9 mouse cellular contexts compared by ENCODE assay signal in genomic region chr11:59176921-59177320, GRCm38 (mm10). TPM values are rescaled to one million over a fixed set of nuclear protein-coding genes. Genes with fewer than 3 reads are reported as not detected.
DNase-seq lines count a peak whose midpoint lies in the region; ATAC-seq and TF ChIP-seq lines count a peak whose summit lies in the region.
"Had no signal": no experiment of that assay in that cellular context is flagged by ENCODE, and none has a peak within 500 bp of the region (broad histone marks: within the 10 kb centered on the region; RNA-seq: fewer than 3 reads in every experiment).

No protein-coding gene starts in this region.

- TF ChIP-seq POLR2A in testis, adult 2 months (IDR thresholded peaks at IDR 0.05; ENCODE audit: control insufficient read depth, low read depth, low read length), result no peak

- H3K4me1 ChIP-seq in forebrain, embryonic 10.5 days, result peaks cover 9% of the 10 kb centered on the region
- H3K4me1 ChIP-seq in forebrain, postnatal 0 days (ENCODE audit: insufficient read depth), result no peaks in the 10 kb centered on the region
- H3K4me1 ChIP-seq in kidney, embryonic 14.5 days (ENCODE audit: control insufficient read depth, insufficient read depth, low read length), result 0 out of 2 replicates have a peak, but pooled peaks cover 3% of the 10 kb centered on the region
- peaks cover 7% of the 10 kb centered on the region for H3K4me1 ChIP-seq in testis, adult 2 months (ENCODE audit: control insufficient read depth, insufficient read depth, low read length)

- H3K4me2 ChIP-seq in forebrain, postnatal 0 days (ENCODE audit: low read depth), result no peak overlapping the region
- H3K4me2 ChIP-seq in kidney, embryonic 14.5 days (replicated peaks; ENCODE audit: low read depth, low read length), result peak overlapping the region; percentile 36

- no peaks in the 10 kb centered on the region for H3K36me3 ChIP-seq in forebrain, embryonic 10.5 days (replicated peaks)
- no peaks in the 10 kb centered on the region for H3K36me3 ChIP-seq in forebrain, postnatal 0 days (ENCODE audit: insufficient read depth)
- no peaks in the 10 kb centered on the region for H3K36me3 ChIP-seq in kidney, embryonic 14.5 days (ENCODE audit: control insufficient read depth, insufficient read depth, low read length)
- no peaks in the 10 kb centered on the region for H3K36me3 ChIP-seq in testis, adult 2 months (ENCODE audit: control insufficient read depth, insufficient read depth, low read length)

- peaks cover 78% of the 10 kb centered on the region for H3K27me3 ChIP-seq in forebrain, embryonic 10.5 days (ENCODE audit: poor library complexity, severe bottlenecking)
- peaks cover 45% of the 10 kb centered on the region for H3K27me3 ChIP-seq in forebrain, postnatal 0 days (ENCODE audit: insufficient read depth, low read length)
- peaks cover 51% of the 10 kb centered on the region for H3K27me3 ChIP-seq in kidney, embryonic 14.5 days (ENCODE audit: control insufficient read depth, insufficient read depth, low read length)
- no peaks in the 10 kb centered on the region for H3K27me3 ChIP-seq in testis, adult 2 months (ENCODE audit: control insufficient read depth, insufficient read depth, low read length)

- ATAC-seq in forebrain, postnatal 0 days, result no peak
- no peak for ATAC-seq in kidney, embryonic 14.5 days (ENCODE audit: low FRiP score, low TSS enrichment)
- ATAC-seq in CD4-positive, CD25-positive, alpha-beta regulatory T cell, adult 4 months, result no peak

- H3K4me3 ChIP-seq in forebrain, embryonic 10.5 days, result peak overlapping the region; percentile 24; the same call in 1 of the 2 replicates
- no peak overlapping the region for H3K4me3 ChIP-seq in forebrain, postnatal 0 days (ENCODE audit: low read depth, low read length)
- H3K4me3 ChIP-seq in kidney, embryonic 14.5 days (ENCODE audit: low read length), result peak overlapping the region; percentile 27
- peak overlapping the region; percentile 25 for H3K4me3 ChIP-seq in testis, adult 2 months (ENCODE audit: control insufficient read depth, low read depth, low read length)

- no peak overlapping the region for H3K27ac ChIP-seq in forebrain, embryonic 10.5 days
- no peak overlapping the region for H3K27ac ChIP-seq in forebrain, postnatal 0 days (ENCODE audit: low read depth, low read length)
- H3K27ac ChIP-seq in kidney, embryonic 14.5 days (ENCODE audit: low read depth, low read length), result no peak overlapping the region
- H3K27ac ChIP-seq in testis, adult 2 months (ENCODE audit: control insufficient read depth, insufficient read depth, low read depth, low read length), result no peak overlapping the region

- no peak for DNase-seq in forebrain, embryonic 10.5 days (ENCODE audit: extremely low spot score, low spot score)
- DNase-seq in forebrain, postnatal 0 days, result no peak
- no peak for DNase-seq in kidney, postnatal 36 days
- DNase-seq in testis, postnatal 14 days (ENCODE audit: low spot score), result no peak
- no peak for DNase-seq in layer of hippocampus, adult 8-10 months (ENCODE audit: low spot score in 2 of 2)
- DNase-seq: cerebellum, adult 9-10 months had no signal

- WGBS in forebrain, embryonic 10.5 days, result 9% methylated on average over 34 of the region's 34 CpGs
- WGBS in forebrain, postnatal 0 days, result 12% methylated on average over 33 of the region's 34 CpGs
- WGBS in kidney, embryonic 14.5 days, result 5% methylated on average over 34 of the region's 34 CpGs

- no peak overlapping the region for H3K9ac ChIP-seq in forebrain, postnatal 0 days
- H3K9ac ChIP-seq in kidney, embryonic 14.5 days (ENCODE audit: low read depth, low read length), result no peak overlapping the region

- no peak for TF ChIP-seq CTCF in forebrain, postnatal 0 days (IDR thresholded peaks at IDR 0.05; ENCODE audit: low read depth)
- TF ChIP-seq CTCF in testis, adult 2 months (IDR thresholded peaks at IDR 0.05; ENCODE audit: control insufficient read depth, insufficient read depth, insufficient replicate concordance, low read depth, low read length), result no peak

- no peaks in the 10 kb centered on the region for H3K9me3 ChIP-seq in forebrain, embryonic 10.5 days
- H3K9me3 ChIP-seq in forebrain, postnatal 0 days (ENCODE audit: low read length), result no peaks in the 10 kb centered on the region
- H3K9me3 ChIP-seq in kidney, embryonic 14.5 days (ENCODE audit: control insufficient read depth, low read length), result no peaks in the 10 kb centered on the region

RNA-seq across cellular contexts. Expression of gene Gjc2, which starts 6.1 kb away (rescaled TPM):
- polyA plus RNA-seq in forebrain, embryonic 10.5 days (2016; fragmentation: Nextera tagmentation; extraction: Ambion mirVana), result not detected in 2 replicates
- total RNA-seq in forebrain, postnatal 0 days (2014; rRNA removed), result 0.76 and 1.2 TPM in 2 replicates
- polyA plus RNA-seq in forebrain, postnatal 0 days (2015; fragmentation: Nextera tagmentation; extraction: Ambion mirVana), result 0.19 and 0.31 TPM in 2 replicates
- polyA plus RNA-seq in kidney, embryonic 14.5 days (2014; fragmentation: Nextera tagmentation; extraction: Ambion mirVana), result 0.11 and 0.28 TPM in 2 replicates
- 2.1 and 2.7 TPM in 2 replicates for polyA plus RNA-seq in testis, adult 2 months (2012; rRNA removed)
- not detected for polyA plus RNA-seq in CD4-positive, CD25-positive, alpha-beta regulatory T cell, adult 4 months (2017; shearing (Covaris generic))
- 10 to 100 TPM; 11.8 to 15.9 (median 12.5) TPM for total RNA-seq in layer of hippocampus, adult 8-10 months (2022)

RNA-seq across cellular contexts. Expression of gene Iba57, which starts 13.4 kb away (rescaled TPM):
- 5.2 and 6.1 TPM in 2 replicates for polyA plus RNA-seq in forebrain, embryonic 10.5 days (2016; fragmentation: Nextera tagmentation; extraction: Ambion mirVana)
- total RNA-seq in forebrain, postnatal 0 days (2014; rRNA removed), result 11.2 and 13.8 TPM in 2 replicates
- polyA plus RNA-seq in forebrain, postnatal 0 days (2015; fragmentation: Nextera tagmentation; extraction: Ambion mirVana), result 10.8 and 11.1 TPM in 2 replicates
- polyA plus RNA-seq in kidney, embryonic 14.5 days (2014; fragmentation: Nextera tagmentation; extraction: Ambion mirVana), result 2.3 and 3.6 TPM in 2 replicates
- polyA plus RNA-seq in testis, adult 2 months (2012; rRNA removed), result 9.4 and 10.3 TPM in 2 replicates
- polyA plus RNA-seq in CD4-positive, CD25-positive, alpha-beta regulatory T cell, adult 4 months (2017; shearing (Covaris generic)), result 1 to 10 TPM; 1.2 to 1.8 TPM
- total RNA-seq in layer of hippocampus, adult 8-10 months (2022), result 10 to 100 TPM in 1 of 4 experiments, 1 to 10 TPM in 3; 5.9 to 10.2 (median 7.3) TPM

RNA-seq across cellular contexts. Expression of gene Guk1, which starts 15.1 kb away (rescaled TPM):
- 129 and 135 TPM in 2 replicates for polyA plus RNA-seq in forebrain, embryonic 10.5 days (2016; fragmentation: Nextera tagmentation; extraction: Ambion mirVana)
- total RNA-seq in forebrain, postnatal 0 days (2014; rRNA removed), result 122 and 157 TPM in 2 replicates
- 274 and 284 TPM in 2 replicates for polyA plus RNA-seq in forebrain, postnatal 0 days (2015; fragmentation: Nextera tagmentation; extraction: Ambion mirVana)
- 132 and 149 TPM in 2 replicates for polyA plus RNA-seq in kidney, embryonic 14.5 days (2014; fragmentation: Nextera tagmentation; extraction: Ambion mirVana)
- 168 and 188 TPM in 2 replicates for polyA plus RNA-seq in testis, adult 2 months (2012; rRNA removed)
- polyA plus RNA-seq in CD4-positive, CD25-positive, alpha-beta regulatory T cell, adult 4 months (2017; shearing (Covaris generic)), result 10 to 100 TPM; 63.6 to 67.4 TPM
- total RNA-seq in layer of hippocampus, adult 8-10 months (2022), result 100 to 1,000 TPM; 135 to 149 (median 141) TPM

RNA-seq across cellular contexts. Expression of gene Mrpl55, which starts 25.4 kb away (rescaled TPM):
- 123 and 130 TPM in 2 replicates for polyA plus RNA-seq in forebrain, embryonic 10.5 days (2016; fragmentation: Nextera tagmentation; extraction: Ambion mirVana)
- 45.2 and 69.5 TPM in 2 replicates for total RNA-seq in forebrain, postnatal 0 days (2014; rRNA removed)
- 124 and 131 TPM in 2 replicates for polyA plus RNA-seq in forebrain, postnatal 0 days (2015; fragmentation: Nextera tagmentation; extraction: Ambion mirVana)
- polyA plus RNA-seq in kidney, embryonic 14.5 days (2014; fragmentation: Nextera tagmentation; extraction: Ambion mirVana), result 113 and 128 TPM in 2 replicates
- 75.8 and 82.3 TPM in 2 replicates for polyA plus RNA-seq in testis, adult 2 months (2012; rRNA removed)
- 10 to 100 TPM; 57.0 to 62.4 TPM for polyA plus RNA-seq in CD4-positive, CD25-positive, alpha-beta regulatory T cell, adult 4 months (2017; shearing (Covaris generic))
- 10 to 100 TPM; 31.2 to 40.8 (median 36.1) TPM for total RNA-seq in layer of hippocampus, adult 8-10 months (2022)

RNA-seq across cellular contexts. Expression of gene 2310033P09Rik, which starts 31.2 kb away (rescaled TPM):
- polyA plus RNA-seq in forebrain, embryonic 10.5 days (2016; fragmentation: Nextera tagmentation; extraction: Ambion mirVana), result 44.8 and 46.8 TPM in 2 replicates
- total RNA-seq in forebrain, postnatal 0 days (2014; rRNA removed), result 5.2 and 6.9 TPM in 2 replicates
- polyA plus RNA-seq in forebrain, postnatal 0 days (2015; fragmentation: Nextera tagmentation; extraction: Ambion mirVana), result 22.2 and 27.6 TPM in 2 replicates
- polyA plus RNA-seq in kidney, embryonic 14.5 days (2014; fragmentation: Nextera tagmentation; extraction: Ambion mirVana), result 36.9 and 41.8 TPM in 2 replicates
- 11.1 and 13.3 TPM in 2 replicates for polyA plus RNA-seq in testis, adult 2 months (2012; rRNA removed)
- polyA plus RNA-seq in CD4-positive, CD25-positive, alpha-beta regulatory T cell, adult 4 months (2017; shearing (Covaris generic)), result 10 to 100 TPM; 18.8 to 26.1 TPM
- total RNA-seq in layer of hippocampus, adult 8-10 months (2022), result 10 to 100 TPM; 18.9 to 24.8 (median 22.0) TPM
